Mouse (Mus musculus): ENCODE measurements around the gene Ebf1.

Ebf1 gene

GRCm38 (mm10) chr11:45003716-45004437, 386.8 kb downstream of the Ebf1 start:
- intact Hi-C loops (cut with DNase I) = no loop called here

- intact Hi-C loops (cut with DNase I) = loop anchor here (5.0 kb wide), 2 partner anchors 230 to 530 kb away; no protein-coding TSS in a partner anchor
These were observed 390.2 kb downstream of the Ebf1 start for GRCm38 (mm10) chr11:45007311-45007710.

DNA sequence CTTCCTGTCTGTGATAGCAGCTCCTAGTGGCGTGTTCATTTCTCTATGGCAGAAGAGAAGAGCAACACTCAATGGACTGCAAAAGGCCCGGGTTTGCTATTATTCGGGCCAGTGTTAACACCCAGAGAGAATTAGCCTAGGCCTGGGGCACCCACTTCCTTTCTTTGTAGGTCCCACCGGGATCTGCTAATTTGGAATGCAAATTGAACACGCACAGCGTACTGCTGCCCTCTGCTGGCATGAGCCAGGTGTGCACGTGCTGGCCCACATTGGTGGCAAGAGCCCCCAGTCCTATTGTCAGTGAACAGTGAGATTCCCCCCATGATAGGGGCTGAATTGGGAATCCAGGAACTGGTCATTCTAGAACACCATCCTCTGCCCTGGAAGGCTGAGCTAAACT, 391.0 kb downstream of the Ebf1 start:
- intact Hi-C loops (cut with DNase I) = loop anchor here (2.0 to 5.0 kb wide), 3 partner anchors 231 to 529 kb away; no protein-coding TSS in a partner anchor

- intact Hi-C loops (cut with DNase I) = loop anchor here (2.0 to 5.0 kb wide), 3 partner anchors 231 to 529 kb away; no protein-coding TSS in a partner anchor
These were observed 391.6 kb downstream of the Ebf1 start for GRCm38 (mm10) chr11:45008760-45009159.

DNA sequence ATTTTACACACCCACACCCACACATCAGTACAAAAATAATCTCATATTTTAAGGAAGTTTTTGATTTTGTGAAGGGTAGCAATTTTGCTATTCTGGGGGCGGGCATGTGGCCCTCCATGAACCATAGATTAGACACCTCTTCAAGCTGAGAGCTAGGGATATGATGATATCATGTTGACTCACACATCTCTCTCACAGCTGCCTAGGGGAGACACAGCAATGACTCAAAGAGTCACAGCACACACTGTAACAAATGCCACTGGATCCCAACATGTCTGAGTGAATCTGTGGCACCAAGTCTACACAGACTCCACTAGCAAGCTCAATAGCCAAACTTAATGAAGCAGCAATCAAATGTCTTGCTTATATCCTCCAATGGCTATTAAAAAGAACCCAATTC, 395.0 kb downstream of the Ebf1 start:
- intact Hi-C loops (cut with DNase I) = no loop called here

DNA sequence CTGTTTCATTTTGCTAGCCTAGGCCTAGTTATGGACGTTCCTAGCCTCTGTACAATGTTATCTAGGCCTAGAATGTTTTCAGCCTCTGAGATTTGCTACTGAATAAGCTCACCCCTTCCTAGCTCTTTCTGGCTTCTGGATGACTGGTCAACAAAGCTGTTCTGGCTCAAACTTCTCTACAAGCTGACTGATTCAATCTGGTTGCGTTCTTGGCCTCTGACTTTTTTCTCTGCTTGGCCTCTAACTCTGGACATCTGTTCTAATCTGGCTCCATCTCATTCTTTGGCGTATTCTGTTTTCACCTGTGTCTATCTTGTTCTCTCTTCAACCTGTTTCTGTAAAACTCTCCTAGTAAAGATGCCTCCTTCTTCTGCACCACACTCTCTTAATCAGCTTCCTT, 400.4 kb downstream of the Ebf1 start:
- intact Hi-C loops (cut with DNase I) = no loop called here

GRCm38 (mm10) chr11:45026012-45026411, 408.9 kb downstream of the Ebf1 start:
- intact Hi-C loops (cut with DNase I) = no loop called here

- intact Hi-C loops (cut with DNase I) = no loop called here
These were observed 409.6 kb downstream of the Ebf1 start for GRCm38 (mm10) chr11:45026674-45027073.

DNA sequence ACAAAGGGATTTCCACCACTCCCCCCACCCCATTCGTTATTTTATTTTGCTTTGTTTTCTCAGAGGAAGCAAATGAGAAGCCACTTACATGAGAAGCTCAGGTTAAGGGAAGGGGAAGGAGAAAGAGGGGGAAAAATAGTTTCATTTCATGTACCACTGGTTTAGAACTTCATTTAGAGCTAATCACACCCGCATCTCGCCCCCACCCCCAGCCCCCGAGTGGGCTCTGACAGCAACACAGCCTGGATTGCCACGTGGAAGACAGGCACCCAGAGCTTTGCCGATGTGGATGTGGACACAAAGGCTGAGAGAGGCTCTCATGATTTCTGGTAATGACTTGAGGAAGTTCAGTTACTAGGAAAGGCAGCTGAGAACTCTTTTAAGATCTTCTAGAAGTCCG, 410.0 kb downstream of the Ebf1 start:
- intact Hi-C loops (cut with DNase I) = no loop called here

GRCm38 (mm10) chr11:45055744-45056610, 438.9 kb downstream of the Ebf1 start:
- intact Hi-C loops (cut with DNase I) = no loop called here
